Mouse (Mus musculus) ES-Bruce4 (cell line): ENCODE measurements at regions not wholly inside any gene's neighbourhood (a gene's known extent, or its start where the extent isn't known, plus 50 kb on each side); places are given as distances from the start of the nearest gene placed in this dataset.

ENCODE experiments used
- CTCF ChIP-seq: IDR thresholded peaks from one replicate; pipeline ENCODE4 v1.8.1; 2011; ENCODE audit warnings: low read depth, low read length
- POLR2A ChIP-seq: IDR thresholded peaks from one replicate; pipeline ENCODE4 v1.8.1; 2011; ENCODE audit warnings: low read length; ENCODE audit not compliant: insufficient read depth

- TF ChIP-seq POLR2A (no peak), CTCF (no peak)
Measured at GRCm38 (mm10) chr11:15274043-15274773, 675.1 kb downstream of the Pom121l12 start.
